Mouse (Mus musculus): ENCODE results near the gene Cotl1. TPM values are rescaled to one million over a fixed set of nuclear protein-coding genes. Genes with fewer than 3 reads are reported as not detected.

The Cotl1 gene
- polyA plus RNA-seq, 1 experiment from 2014 or later, result 119 TPM

GRCm38 (mm10) chr8:119838100-119838982, 2.0 kb downstream of the Cotl1 start:
- WGBS, result 56% methylated on average over 19 of the region's 19 CpGs
- H3K4me1 ChIP-seq, result peaks cover 44% of the 10 kb centered on the region
- no peak for ATAC-seq (ENCODE audit: insufficient read depth, low FRiP score, low read depth)

GRCm38 (mm10) chr8:119837553-119838071, 2.7 kb downstream of the Cotl1 start:
- Histone ChIP-seq H3K4me3 (replicated peaks) (peak overlapping the region; percentile 72), H3K4me1 (peaks cover 51% of the 10 kb centered on the region), H3K9me3 (no peaks in the 10 kb centered on the region), H3K27ac (peak overlapping the region; percentile 74), H3K4me2 (peak overlapping the region; percentile 82), H3K36me3 (no peaks in the 10 kb centered on the region), H3K27me3 (replicated peaks) (no peaks in the 10 kb centered on the region), H3K9ac (no peak overlapping the region; the same call in 1 of the 2 replicates)
- WGBS, result 16% methylated on average over 10 of the region's 10 CpGs
- no peak for ATAC-seq (ENCODE audit: insufficient read depth, low FRiP score, low read depth)

More at GRCm38 (mm10) chr8:119838100-119838982, 2.0 kb downstream of the Cotl1 start:
- Histone ChIP-seq H3K9ac (no peak overlapping the region; the same call in 1 of the 2 replicates), H3K4me3 (replicated peaks) (peak overlapping the region; percentile 72), H3K9me3 (no peaks in the 10 kb centered on the region), H3K36me3 (no peaks in the 10 kb centered on the region), H3K4me2 (peak overlapping the region; percentile 82), H3K27me3 (replicated peaks) (no peaks in the 10 kb centered on the region), H3K27ac (peak overlapping the region; percentile 78)

DNA sequence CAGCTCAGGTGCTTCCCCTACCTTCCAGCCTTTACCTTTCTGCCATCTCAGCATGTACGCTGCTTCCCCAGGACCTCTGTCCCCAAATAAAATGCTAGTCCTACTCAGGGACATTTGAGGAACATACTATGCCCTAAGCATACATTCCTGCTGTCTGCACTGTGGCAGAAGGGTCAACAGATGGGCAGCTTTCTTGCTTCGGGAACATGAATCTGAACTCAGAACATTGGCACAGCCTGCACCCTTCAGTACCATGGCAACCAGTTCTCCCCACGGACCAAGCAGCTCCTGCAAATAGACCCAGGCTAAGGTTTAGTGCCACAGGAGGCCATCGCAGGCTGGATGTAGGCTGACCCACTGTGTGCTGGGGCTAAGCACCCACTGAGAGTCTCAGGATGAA, 3.5 kb downstream of the Cotl1 start:
- Histone ChIP-seq H3K36me3 (no peaks in the 10 kb centered on the region), H3K4me3 (replicated peaks) (no peak overlapping the region), H3K27ac (no peak overlapping the region), H3K9ac (no peak overlapping the region), H3K4me1 (peaks cover 59% of the 10 kb centered on the region), H3K9me3 (no peaks in the 10 kb centered on the region), H3K27me3 (replicated peaks) (no peaks in the 10 kb centered on the region), H3K4me2 (peak overlapping the region; percentile 82; the same call in 1 of the 2 replicates)
- WGBS, result 76% methylated on average over 4 of the region's 4 CpGs
- no peak for ATAC-seq (ENCODE audit: insufficient read depth, low FRiP score, low read depth)

- H3K27me3 ChIP-seq (replicated peaks), result no peaks in the 10 kb centered on the region
- 75% methylated on average over 5 of the region's 5 CpGs for WGBS
- no peaks in the 10 kb centered on the region for H3K9me3 ChIP-seq
- no peak overlapping the region for H3K27ac ChIP-seq
- H3K4me1 ChIP-seq, result peaks cover 68% of the 10 kb centered on the region
- H3K36me3 ChIP-seq, result no peaks in the 10 kb centered on the region
- no peak overlapping the region for H3K4me2 ChIP-seq
- H3K9ac ChIP-seq, result no peak overlapping the region
- no peak overlapping the region for H3K4me3 ChIP-seq (replicated peaks)
- no peak for ATAC-seq (ENCODE audit: insufficient read depth, low FRiP score, low read depth)
Observed at GRCm38 (mm10) chr8:119835270-119835669, 5.1 kb downstream of the Cotl1 start.

DNA sequence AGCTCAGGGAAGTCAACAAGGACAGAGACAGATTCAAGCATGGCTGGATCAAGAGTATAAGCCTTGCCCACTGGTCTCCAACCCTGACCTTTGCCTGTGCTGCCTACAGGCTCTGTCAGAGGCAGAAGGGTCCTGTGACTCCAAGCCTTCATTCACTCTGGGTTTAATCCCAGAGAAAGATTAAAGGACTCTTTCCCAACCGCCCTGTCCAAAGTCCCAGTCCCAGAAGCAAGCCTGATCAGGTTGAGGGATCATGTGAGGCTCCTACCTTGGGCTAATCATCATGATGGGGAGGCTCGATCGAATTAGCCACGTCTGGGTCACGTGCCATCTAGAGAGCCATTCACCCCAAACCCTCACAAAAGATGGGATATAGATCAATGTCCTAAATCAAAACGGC, 5.7 kb downstream of the Cotl1 start:
- peaks cover 74% of the 10 kb centered on the region for H3K4me1 ChIP-seq
- no peak overlapping the region for H3K4me3 ChIP-seq (replicated peaks)
- H3K36me3 ChIP-seq, result no peaks in the 10 kb centered on the region
- no peak overlapping the region for H3K27ac ChIP-seq
- no peak overlapping the region for H3K9ac ChIP-seq
- no peaks in the 10 kb centered on the region for H3K27me3 ChIP-seq (replicated peaks)
- no peak overlapping the region for H3K4me2 ChIP-seq
- 86% methylated on average over 6 of the region's 6 CpGs for WGBS
- ATAC-seq (ENCODE audit: insufficient read depth, low FRiP score, low read depth), result no peak
- no peaks in the 10 kb centered on the region for H3K9me3 ChIP-seq

GRCm38 (mm10) chr8:119832931-119833330, 7.4 kb downstream of the Cotl1 start:
- 39% methylated on average over 5 of the region's 5 CpGs for WGBS
- no peak for ATAC-seq (ENCODE audit: insufficient read depth, low FRiP score, low read depth)

GRCm38 (mm10) chr8:119832101-119832617, 8.2 kb downstream of the Cotl1 start:
- Histone ChIP-seq H3K9ac (no peak overlapping the region), H3K4me2 (peak overlapping the region; percentile 30), H3K9me3 (no peaks in the 10 kb centered on the region), H3K27ac (peak overlapping the region; percentile 87), H3K4me1 (peaks cover 76% of the 10 kb centered on the region), H3K27me3 (replicated peaks) (no peaks in the 10 kb centered on the region), H3K4me3 (replicated peaks) (peak overlapping the region; percentile 5; the same call in 1 of the 2 replicates), H3K36me3 (no peaks in the 10 kb centered on the region)
- peak; percentile 4; the same call in 1 of the 2 replicates for ATAC-seq (ENCODE audit: insufficient read depth, low FRiP score, low read depth)
- WGBS, result 43% methylated on average over 7 of the region's 7 CpGs

More at GRCm38 (mm10) chr8:119832931-119833330, 7.4 kb downstream of the Cotl1 start:
- H3K4me2 ChIP-seq, result peak overlapping the region; percentile 26; the same call in 1 of the 2 replicates
- no peaks in the 10 kb centered on the region for H3K36me3 ChIP-seq
- peak overlapping the region; percentile 87 for H3K27ac ChIP-seq
- H3K4me3 ChIP-seq (replicated peaks), result no peak overlapping the region
- H3K9ac ChIP-seq, result no peak overlapping the region
- no peaks in the 10 kb centered on the region for H3K9me3 ChIP-seq
- no peaks in the 10 kb centered on the region for H3K27me3 ChIP-seq (replicated peaks)
- peaks cover 76% of the 10 kb centered on the region for H3K4me1 ChIP-seq

- Histone ChIP-seq H3K9ac (no peak overlapping the region), H3K4me1 (peaks cover 76% of the 10 kb centered on the region), H3K27ac (peak overlapping the region; percentile 87), H3K27me3 (replicated peaks) (no peaks in the 10 kb centered on the region), H3K9me3 (no peaks in the 10 kb centered on the region), H3K36me3 (no peaks in the 10 kb centered on the region), H3K4me3 (replicated peaks) (peak overlapping the region; percentile 5; the same call in 1 of the 2 replicates), H3K4me2 (peak overlapping the region; percentile 30)
- peak; percentile 77 for ATAC-seq (ENCODE audit: insufficient read depth, low FRiP score, low read depth)
- 20% methylated on average over 20 of the region's 20 CpGs for WGBS
Observed at GRCm38 (mm10) chr8:119831336-119831995, 8.9 kb downstream of the Cotl1 start.

- Histone ChIP-seq H3K27ac (0 out of 2 replicates have a peak overlapping the region, but pooled peaks have one; percentile 5), H3K9me3 (no peaks in the 10 kb centered on the region), H3K27me3 (replicated peaks) (no peaks in the 10 kb centered on the region), H3K9ac (no peak overlapping the region), H3K4me3 (replicated peaks) (no peak overlapping the region), H3K4me2 (no peak overlapping the region), H3K36me3 (no peaks in the 10 kb centered on the region), H3K4me1 (peaks cover 83% of the 10 kb centered on the region)
- 46% methylated on average over 7 of the region's 7 CpGs for WGBS
- ATAC-seq (ENCODE audit: insufficient read depth, low FRiP score, low read depth), result no peak
Observed at GRCm38 (mm10) chr8:119830589-119830988, 9.8 kb downstream of the Cotl1 start.

DNA sequence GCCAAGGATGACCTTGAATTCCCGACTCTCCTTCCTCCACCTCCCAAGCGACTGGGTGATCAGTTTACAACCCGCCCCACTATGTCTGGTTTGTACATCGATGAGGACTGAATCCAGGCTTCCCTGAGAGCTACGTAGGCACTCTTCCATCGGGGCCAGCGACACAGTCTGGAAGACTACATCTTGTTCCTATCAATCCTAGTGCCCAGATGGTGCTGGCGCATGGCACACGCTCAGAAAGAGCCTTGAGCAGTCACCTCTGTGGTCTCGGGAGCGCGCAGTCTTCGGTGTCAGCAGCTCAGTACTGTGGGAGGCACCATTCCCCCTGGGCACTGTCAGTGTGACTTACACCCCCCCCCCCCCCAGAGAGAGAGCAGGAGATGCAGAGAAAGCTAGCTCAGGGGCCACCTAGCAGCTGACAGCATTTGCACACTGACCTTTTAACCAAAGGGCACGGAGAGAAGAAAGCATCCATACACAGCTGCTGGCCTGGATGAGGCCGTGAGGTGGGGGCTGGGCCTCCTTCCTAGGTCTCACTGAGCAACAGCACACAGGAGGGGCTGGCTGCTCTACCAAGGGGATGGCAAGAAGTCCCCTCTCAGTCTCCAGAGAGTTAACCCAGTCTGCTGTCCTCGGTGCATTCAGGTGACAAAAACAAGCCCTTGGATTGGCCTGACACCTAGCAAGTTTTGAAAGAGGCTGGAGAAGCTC, 10.3 kb downstream of the Cotl1 start:
- H3K4me1 ChIP-seq, result peaks cover 84% of the 10 kb centered on the region
- 56% methylated on average over 16 of the region's 16 CpGs for WGBS
- no peak overlapping the region for H3K4me2 ChIP-seq
- H3K9ac ChIP-seq, result no peak overlapping the region
- no peak overlapping the region for H3K4me3 ChIP-seq (replicated peaks)
- ATAC-seq (ENCODE audit: insufficient read depth, low FRiP score, low read depth), result no peak
- H3K27me3 ChIP-seq (replicated peaks), result no peaks in the 10 kb centered on the region
- no peaks in the 10 kb centered on the region for H3K36me3 ChIP-seq
- H3K9me3 ChIP-seq, result no peaks in the 10 kb centered on the region
- H3K27ac ChIP-seq, result peak overlapping the region; percentile 26; the same call in 1 of the 2 replicates

- Histone ChIP-seq H3K9ac (no peak overlapping the region), H3K4me2 (no peak overlapping the region), H3K4me1 (peaks cover 85% of the 10 kb centered on the region)
Observed at GRCm38 (mm10) chr8:119829420-119829819, 10.9 kb downstream of the Cotl1 start.

More at GRCm38 (mm10) chr8:119829420-119829819, 10.9 kb downstream of the Cotl1 start:
- ATAC-seq (ENCODE audit: insufficient read depth, low FRiP score, low read depth), result no peak
- no peak overlapping the region for H3K4me3 ChIP-seq (replicated peaks)
- no peaks in the 10 kb centered on the region for H3K9me3 ChIP-seq
- H3K27me3 ChIP-seq (replicated peaks), result no peaks in the 10 kb centered on the region
- H3K27ac ChIP-seq, result peak overlapping the region; percentile 26; the same call in 1 of the 2 replicates
- 68% methylated on average over 13 of the region's 13 CpGs for WGBS
- no peaks in the 10 kb centered on the region for H3K36me3 ChIP-seq

Measured in stomach, embryonic 15.5 days (tissue).